Mouse (Mus musculus) cerebellum, postnatal 25 days (tissue): ENCODE data around the gene Abhd12.
A peak's percentile ranks its signal among the peaks of the same experiment; 100 is the strongest.

Experiments used
- DNase-seq, 2 experiments: peaks; one replicate each; pipeline ENCODE4 v3.0.0; 2021; ENCODE audit warnings: mixed read lengths in 2 of 2

The Abhd12 gene

GRCm38 (mm10) chr2:150800616-150801015, 103.9 kb downstream of the Abhd12 start:
- no peak for DNase-seq

GRCm38 (mm10) chr2:150798084-150798483, 106.5 kb downstream of the Abhd12 start:
- DNase-seq: no peak

GRCm38 (mm10) chr2:150793320-150793719, 111.2 kb downstream of the Abhd12 start:
- DNase-seq: no peak

GRCm38 (mm10) chr2:150788768-150789550, 115.6 kb downstream of the Abhd12 start:
- DNase-seq: peak; percentile 87 to 93

- peak; percentile 22 to 29 for DNase-seq
Measured at GRCm38 (mm10) chr2:150787234-150787771, 117.2 kb downstream of the Abhd12 start.

GRCm38 (mm10) chr2:150786251-150787180, 118.0 kb downstream of the Abhd12 start, which contains the start of gene Pygb:
Pygb (plus strand) TSS chr2:150786735.
- DNase-seq: peak; percentile 86 to 91

GRCm38 (mm10) chr2:150782801-150783200, 121.7 kb downstream of the Abhd12 start:
- DNase-seq: no peak
